Mouse (Mus musculus) effector memory CD4-positive, alpha-beta T cell, adult 7 months (primary cell): ENCODE data around the gene Dgka. TPM values are rescaled to one million over a fixed set of nuclear protein-coding genes. Genes with fewer than 3 reads are reported as not detected.

Source experiments
- polyA plus RNA-seq: library from polyadenylated mRNA; unstranded; fragments of 100-300 nt; shearing (Covaris generic); gene quantifications from one replicate; pipeline ENCODE4 v1.2.1, GENCODE M21; 2017

Dgka gene
- polyA plus RNA-seq: 511 TPM

DNA sequence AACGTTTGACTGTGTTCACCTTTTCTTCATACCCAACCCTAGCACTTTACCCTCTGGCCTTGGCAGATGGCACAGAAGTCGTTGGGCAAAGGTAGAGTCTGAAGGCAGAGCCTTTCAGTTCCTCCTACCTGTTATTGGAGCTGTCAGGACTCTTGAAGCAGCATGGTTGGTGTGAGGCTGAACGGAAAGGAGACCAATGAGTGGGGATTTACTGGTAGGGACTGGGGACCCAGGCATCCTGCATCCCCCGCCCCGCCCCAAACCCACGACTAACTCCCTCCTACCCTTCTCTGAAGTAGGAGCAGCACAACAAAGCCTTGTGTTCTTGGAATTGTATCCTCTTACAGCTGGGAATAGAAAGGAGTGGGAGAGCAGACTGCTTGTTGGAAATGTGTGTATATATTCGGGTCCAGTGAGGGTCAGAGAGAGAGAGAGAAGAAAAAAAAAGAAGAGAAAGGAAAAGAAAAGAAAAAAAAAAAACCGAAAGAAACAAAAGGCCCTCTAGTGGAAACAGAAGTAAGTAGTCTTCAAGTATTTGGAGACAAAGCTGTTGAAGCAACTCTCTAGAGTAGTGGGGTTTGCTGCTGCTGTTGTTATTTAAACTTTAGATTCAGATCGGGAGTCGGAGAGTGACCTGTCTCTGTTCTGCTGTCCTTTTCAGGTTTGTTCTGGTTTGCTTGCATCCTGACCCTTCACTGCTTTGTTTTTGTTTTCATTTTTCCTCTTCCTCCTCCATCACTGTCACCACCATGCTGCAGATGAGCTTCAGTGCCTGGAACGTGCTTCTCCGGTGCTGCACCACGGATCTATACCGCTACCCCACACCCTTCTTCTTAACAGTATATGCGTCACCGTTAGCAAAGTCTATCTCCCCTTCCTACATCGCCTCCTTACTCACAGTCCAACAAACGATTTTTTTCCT, at the start of gene Dgka:
Gene Dgka, minus strand, starts transcription at position 176 of the 922 bp plus-strand sequence.

DNA sequence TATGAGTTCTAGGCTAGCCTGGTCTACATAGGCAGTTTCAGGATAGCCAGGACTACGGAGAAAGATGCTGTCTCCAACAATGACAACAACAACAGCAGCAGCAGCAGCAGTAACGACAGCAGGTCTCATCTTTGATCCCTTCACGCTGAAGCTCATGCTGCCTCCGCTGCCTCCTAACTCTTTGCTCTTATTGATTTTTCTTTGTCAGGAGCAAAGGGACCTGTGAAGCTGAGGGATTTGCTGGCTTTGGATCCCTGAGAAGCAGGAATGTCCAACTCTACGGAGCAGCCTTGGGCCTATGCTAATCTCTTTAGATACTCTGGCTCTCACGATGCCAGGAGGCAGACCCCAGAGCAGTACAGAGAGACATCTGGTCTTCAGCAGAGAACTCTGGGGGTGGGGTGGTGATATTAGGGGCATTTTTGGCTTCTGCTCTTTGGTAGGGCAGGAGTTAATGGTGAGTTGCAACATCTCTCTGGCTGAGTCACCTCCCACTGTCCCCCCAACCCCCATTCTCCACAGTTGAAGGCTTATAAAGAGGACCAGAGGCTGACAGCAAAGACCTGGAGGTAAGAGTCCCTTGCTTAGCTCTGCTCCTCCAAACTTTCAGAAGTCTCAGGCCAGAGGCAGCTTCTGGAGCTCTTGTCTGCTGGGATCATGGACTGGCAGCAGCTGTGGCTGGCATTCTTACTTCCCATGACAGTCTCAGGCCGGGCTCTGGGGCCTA, 45.9 kb upstream of the Dgka start, which contains the start of gene Mmp19:
Gene Mmp19, plus strand, starts transcription at position 513 of the 727 bp plus-strand sequence.

DNA sequence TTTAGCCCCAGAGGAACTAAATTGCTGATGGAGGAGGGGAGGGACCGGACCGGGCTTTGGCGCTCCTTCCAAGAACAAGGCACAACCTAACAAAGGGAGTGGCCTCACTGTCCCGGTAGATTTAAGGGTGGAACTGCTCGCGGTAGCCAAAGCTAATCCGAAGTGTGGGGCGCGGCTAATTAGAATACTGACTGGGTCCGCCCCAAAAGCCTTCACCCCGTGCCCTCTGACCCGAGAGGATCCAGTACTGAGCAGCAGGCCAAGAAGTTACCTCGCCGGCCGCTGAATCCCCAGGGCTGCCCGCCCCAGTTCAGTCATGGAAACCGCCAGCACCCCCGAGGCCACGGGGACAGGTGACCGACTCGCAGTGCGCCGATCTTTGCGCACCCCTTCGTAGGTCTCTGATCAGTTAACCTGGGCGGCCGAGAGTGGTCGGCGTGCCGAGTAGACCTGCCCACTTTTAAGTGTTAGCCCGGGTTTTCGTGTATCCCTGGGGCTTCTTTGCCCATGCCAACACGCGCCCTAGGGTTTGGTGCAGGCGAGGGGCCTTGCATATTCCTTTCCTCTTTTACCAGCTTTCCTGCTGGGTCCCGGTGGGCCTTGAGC, 3.1 kb upstream of the Dgka start, which contains the start of gene Pym1:
Gene Pym1, plus strand, starts transcription at position 244 of the 606 bp plus-strand sequence.

GRCm38 (mm10) chr10:128704491-128705316, 40.0 kb downstream of the Dgka start, which contains the start of gene Cdk2:
TSS of gene Cdk2 (minus strand) at chr10:128705031.

DNA sequence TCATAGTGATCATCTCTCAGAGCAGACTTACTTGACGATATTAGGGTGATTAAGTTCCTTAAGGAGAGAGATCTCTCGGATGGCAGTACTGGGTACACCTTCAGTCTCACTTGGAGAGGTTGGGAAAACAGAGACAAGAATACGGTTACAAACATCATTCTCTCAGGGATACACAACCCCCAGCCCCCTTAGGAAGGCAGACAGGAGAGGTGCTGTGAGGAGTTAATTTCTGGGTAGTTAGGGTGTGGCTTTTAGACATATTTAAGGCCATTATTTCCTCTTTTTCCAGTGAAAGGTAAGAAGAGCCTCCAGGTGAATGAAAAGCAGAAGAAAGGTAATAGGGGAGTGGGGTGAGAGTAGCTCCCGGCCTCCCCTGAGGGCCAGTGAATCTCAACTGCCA, 40.8 kb downstream of the Dgka start, which contains the start of gene Pmel:
Gene Pmel, plus strand, starts transcription at position 301 of the 400 bp plus-strand sequence.

GRCm38 (mm10) chr10:128695992-128696807, 48.5 kb downstream of the Dgka start, which contains the start of gene Rab5b:
TSS of gene Rab5b (minus strand) at chr10:128696264.

DNA sequence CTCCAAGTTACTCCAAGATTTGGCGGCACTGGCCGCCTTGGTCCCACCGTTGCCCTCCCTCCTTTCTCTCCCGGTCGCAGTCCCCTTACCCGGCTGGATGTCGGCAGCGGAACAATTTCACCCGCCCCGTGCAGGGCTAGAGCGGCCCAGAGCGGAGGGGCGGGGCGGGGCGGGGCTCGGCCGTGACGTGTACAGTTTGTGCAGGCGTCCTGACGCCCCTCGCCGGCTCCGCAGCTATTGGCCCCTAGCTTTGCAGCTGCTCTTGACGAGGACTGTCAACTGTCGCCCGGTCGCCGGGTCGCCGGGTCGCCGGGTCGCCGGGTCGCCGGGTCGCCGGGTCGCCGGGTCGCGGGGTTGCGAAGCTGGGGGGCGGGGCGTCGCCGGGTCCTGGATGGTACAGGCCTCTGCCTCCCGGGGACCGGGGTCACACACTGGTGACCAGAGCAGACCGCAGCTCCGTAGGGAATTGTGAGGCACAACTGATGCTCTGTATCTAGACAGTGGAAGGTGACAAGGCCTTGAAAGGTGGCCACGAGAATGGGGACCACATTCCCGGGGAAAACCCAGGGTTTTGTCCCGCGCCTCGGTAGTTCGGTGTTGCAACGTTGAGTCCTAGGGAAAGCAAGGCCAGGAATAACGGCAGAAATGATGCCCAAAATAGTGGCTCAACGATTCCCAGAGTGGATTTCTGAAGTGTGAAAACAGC, 70.7 kb downstream of the Dgka start, which contains the start of gene Suox:
Gene Suox, minus strand, starts transcription at position 311 of the 706 bp plus-strand sequence.

Other genes with a start within 250 kb of the Dgka start
- gene Myl6b, start 246.2 kb downstream of the Dgka start, polyA plus RNA-seq: 2.7 TPM
- gene Esyt1, start 219.0 kb downstream of the Dgka start, polyA plus RNA-seq: 300 TPM
- 38.5 TPM for gene Zc3h10, start 197.1 kb downstream of the Dgka start, polyA plus RNA-seq
- 2,513 TPM for gene Rpl41, start 195.6 kb downstream of the Dgka start, polyA plus RNA-seq
- gene Pa2g4, start 178.9 kb downstream of the Dgka start, polyA plus RNA-seq: 19.5 TPM
- 1.8 TPM for gene Erbb3, start 155.2 kb downstream of the Dgka start, polyA plus RNA-seq
- gene Rps26, start 118.1 kb downstream of the Dgka start, polyA plus RNA-seq: 444 TPM
- 1.2 TPM for gene Ikzf4, start 98.9 kb downstream of the Dgka start, polyA plus RNA-seq
- 3.7 TPM for gene Suox, start 70.8 kb downstream of the Dgka start, polyA plus RNA-seq
- 21.6 TPM for gene Rab5b, start 48.6 kb downstream of the Dgka start, polyA plus RNA-seq
- gene Pmel, start 40.7 kb downstream of the Dgka start, polyA plus RNA-seq: 2.7 TPM
- gene Cdk2, start 39.8 kb downstream of the Dgka start, polyA plus RNA-seq: 15.5 TPM
- 22.9 TPM for gene Pym1, start 3.0 kb upstream of the Dgka start, polyA plus RNA-seq
- 0.15 TPM for gene Mmp19, start 46.1 kb upstream of the Dgka start, polyA plus RNA-seq
- 65.8 TPM for gene Dnajc14, start 59.2 kb upstream of the Dgka start, polyA plus RNA-seq
- 3.0 TPM for gene Tmem198b, start 59.5 kb upstream of the Dgka start, polyA plus RNA-seq
- gene Sarnp, start 72.5 kb upstream of the Dgka start, polyA plus RNA-seq: 120 TPM
- 46.6 TPM for gene Ormdl2, start 76.8 kb upstream of the Dgka start, polyA plus RNA-seq
- 1.8 TPM for gene Gdf11, start 146.9 kb upstream of the Dgka start, polyA plus RNA-seq
- not detected for gene Cd63, start 156.1 kb upstream of the Dgka start, polyA plus RNA-seq
- gene Rdh5, start 178.0 kb upstream of the Dgka start, polyA plus RNA-seq: 5.1 TPM
- 119 TPM for gene Bloc1s1, start 179.2 kb upstream of the Dgka start, polyA plus RNA-seq
- gene Itga7, start 189.0 kb upstream of the Dgka start, polyA plus RNA-seq: 45.6 TPM
- gene Mettl7b, start 216.1 kb upstream of the Dgka start, polyA plus RNA-seq: not detected
- 0.17 TPM for gene Olfr9, start 244.6 kb upstream of the Dgka start, polyA plus RNA-seq